Mouse (Mus musculus): Measurements from ENCODE around the gene Olfr32.
"Not testable (repeated sequence)": the region's sequence is repeated elsewhere in the genome, so short reads cannot be mapped to it uniquely, and the experiment has no call there.

Gene Olfr32

GRCm38 (mm10) chr2:90142196-90142595 is at the start of gene Olfr32:
TSS of gene Olfr32 (minus strand) at chr2:90142296.
- no peak for DNase-seq (ENCODE audit: low read depth, low spot score)

- DNase-seq (ENCODE audit: low read depth, low spot score): not testable (repeated sequence)
Observed at GRCm38 (mm10) chr2:90187082-90187481, 45.0 kb upstream of the Olfr32 start.

DNA sequence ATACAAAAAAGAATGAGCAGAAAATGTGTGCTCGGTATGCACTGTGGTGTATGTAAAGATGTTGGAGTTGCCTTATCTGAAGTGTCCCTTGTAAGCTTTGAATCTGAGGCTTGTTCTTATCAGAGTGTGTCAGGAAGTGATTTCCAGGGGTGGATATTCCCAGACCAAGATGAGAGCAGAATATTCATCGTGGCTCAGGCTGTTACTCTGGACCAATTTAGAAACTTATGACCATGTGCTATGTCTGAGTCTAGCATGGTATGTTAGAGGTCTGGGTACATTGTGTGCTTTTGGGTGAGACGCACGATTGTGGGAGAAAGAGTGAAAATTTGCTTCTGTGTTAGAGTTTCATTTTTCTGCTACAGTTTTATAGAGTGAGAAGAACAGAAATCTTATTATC is 44.0 kb upstream of the Olfr32 start:
- DNase-seq (ENCODE audit: low read depth, low spot score): not testable (repeated sequence)

- DNase-seq (ENCODE audit: low read depth, low spot score): no peak
Observed at GRCm38 (mm10) chr2:90153916-90154315, 11.8 kb upstream of the Olfr32 start.

DNA sequence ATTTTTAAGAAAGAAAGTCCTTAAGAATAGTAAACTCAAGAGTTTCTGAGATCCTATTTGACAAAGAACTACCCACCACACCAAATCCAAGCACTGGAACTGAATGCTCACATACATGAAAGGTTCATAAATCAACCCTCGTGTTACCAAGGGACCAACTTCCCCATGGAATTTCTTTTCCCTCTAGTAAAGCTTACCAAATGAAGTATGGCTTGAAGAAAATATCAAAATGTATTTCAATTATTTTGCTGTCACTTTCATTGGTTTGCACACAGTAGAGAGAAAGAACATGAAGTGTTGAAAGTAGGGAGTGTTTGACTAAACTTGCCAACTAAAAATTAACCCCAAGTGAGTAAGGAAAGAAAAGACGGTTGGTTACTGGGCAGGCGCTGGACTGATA is 10.9 kb upstream of the Olfr32 start, which contains the start of gene Olfr1270:
Gene Olfr1270 (minus strand): TSS at position 101 of the 400 bp plus-strand sequence.
- no peak for DNase-seq (ENCODE audit: low read depth, low spot score)

DNA sequence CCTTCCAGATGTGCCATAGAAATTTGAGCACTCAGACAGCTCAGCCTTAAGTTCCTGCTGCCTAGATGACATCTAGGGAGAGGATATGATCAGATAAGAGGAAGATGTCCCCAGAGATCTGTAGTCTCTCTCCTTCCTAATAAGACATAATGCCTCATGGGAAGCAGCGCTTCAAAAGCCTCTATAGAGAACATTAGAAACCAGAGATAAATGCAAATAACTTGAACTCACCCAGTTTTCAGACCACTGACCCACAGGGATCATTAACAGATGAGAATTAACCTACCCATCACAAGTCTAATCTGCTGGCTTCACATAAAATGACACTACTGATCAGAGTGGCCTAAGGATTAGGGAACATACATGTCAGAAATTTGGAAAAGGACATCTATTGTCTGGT is 20.8 kb downstream of the Olfr32 start, which contains the start of gene Olfr1269:
Gene Olfr1269 (minus strand): TSS at position 101 of the 400 bp plus-strand sequence.
- DNase-seq (ENCODE audit: low read depth, low spot score): no peak
